Mouse (Mus musculus) E14TG2a.4 (cell line): ENCODE results near the gene Irgm1.

Experiments
- CTCF ChIP-seq: conservative IDR thresholded peaks from 2 replicates; pipeline ENCODE4 v1.5.1; 2014; ENCODE audit warnings: low read length
- NANOG ChIP-seq: IDR thresholded peaks from 2 replicates; pipeline ENCODE4 v1.6.1; 2014; ENCODE audit warnings: borderline replicate concordance, low read length, mixed read lengths

- TF ChIP-seq CTCF (no peak), NANOG (no peak)
Observed at GRCm38 (mm10) chr11:48827926-48828325, 43.6 kb downstream of the Irgm1 start.
